Mouse (Mus musculus): Measurements from ENCODE around the gene Rho.

Rho gene

GRCm38 (mm10) chr6:115978596-115978995 is 47.0 kb downstream of the Rho start:
- no peak for DNase-seq (ENCODE audit: low spot score)

GRCm38 (mm10) chr6:115982889-115983288 is 51.3 kb downstream of the Rho start:
- DNase-seq (ENCODE audit: low spot score): no peak

- DNase-seq (ENCODE audit: low spot score): no peak
These were observed 51.9 kb downstream of the Rho start for GRCm38 (mm10) chr6:115983306-115984038.

GRCm38 (mm10) chr6:115984580-115984979 is 53.0 kb downstream of the Rho start:
- no peak for DNase-seq (ENCODE audit: low spot score)

GRCm38 (mm10) chr6:115985622-115986021 is 54.1 kb downstream of the Rho start:
- no peak for DNase-seq (ENCODE audit: low spot score)

- no peak for DNase-seq (ENCODE audit: low spot score)
These were observed 55.0 kb downstream of the Rho start for GRCm38 (mm10) chr6:115986472-115987095.

GRCm38 (mm10) chr6:115987096-115987747 is 55.7 kb downstream of the Rho start:
- DNase-seq (ENCODE audit: low spot score): no peak

- DNase-seq (ENCODE audit: low spot score): no peak
These were observed 57.5 kb downstream of the Rho start for GRCm38 (mm10) chr6:115989032-115989431.

GRCm38 (mm10) chr6:115989607-115990006 is 58.1 kb downstream of the Rho start:
- DNase-seq (ENCODE audit: low spot score): peak; percentile 41

All from layer of hippocampus, adult 11-12 months (tissue).